Mouse (Mus musculus) heart, postnatal 0 days (tissue): ENCODE measurements around the gene Ddx21.

Experiments used
- CTCF ChIP-seq: IDR thresholded peaks from 2 replicates; pipeline ENCODE4 v1.5.1; 2016; ENCODE audit warnings: antibody characterized with exemption, control low read depth, low read depth
- EP300 ChIP-seq: IDR thresholded peaks from 2 replicates; pipeline ENCODE4 v1.6.1; 2016; ENCODE audit warnings: antibody characterized with exemption, low read depth

DNA sequence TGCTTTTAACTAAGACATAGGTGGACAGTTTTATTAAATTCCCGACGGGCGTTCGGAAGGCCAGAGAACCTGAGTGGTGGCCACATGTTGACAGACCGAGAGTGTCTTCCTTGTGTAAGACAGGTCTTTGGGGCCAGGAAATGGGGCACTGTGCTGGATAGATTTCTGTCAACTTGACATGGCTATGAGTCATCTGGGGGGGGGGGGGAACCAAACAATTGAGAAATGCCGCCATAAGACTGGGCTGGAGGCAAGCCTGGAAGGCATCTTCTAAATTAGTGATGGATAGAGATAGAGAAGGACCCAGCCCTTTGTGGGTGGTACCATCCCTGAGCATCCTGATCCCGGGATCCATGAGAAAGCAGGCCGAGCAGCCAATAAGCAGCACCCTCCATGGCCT, 59.2 kb downstream of the Ddx21 start:
- TF ChIP-seq CTCF (no peak), EP300 (no peak)
